Mouse (Mus musculus) adrenal gland, postnatal 0 days (tissue): ENCODE data around the gene Clasp2. TPM values are rescaled to one million over a fixed set of nuclear protein-coding genes. Genes with fewer than 3 reads are reported as not detected.

ENCODE experiments used
- polyA plus RNA-seq: library from polyadenylated mRNA; unstranded; fragments of >200 nt; fragmentation: Nextera tagmentation; extraction: Ambion mirVana; gene quantifications from 2 replicates; pipeline ENCODE4 v1.2.1, GENCODE M21; 2015

Gene Clasp2
- 30.5 and 36.0 TPM in 2 replicates for polyA plus RNA-seq

DNA sequence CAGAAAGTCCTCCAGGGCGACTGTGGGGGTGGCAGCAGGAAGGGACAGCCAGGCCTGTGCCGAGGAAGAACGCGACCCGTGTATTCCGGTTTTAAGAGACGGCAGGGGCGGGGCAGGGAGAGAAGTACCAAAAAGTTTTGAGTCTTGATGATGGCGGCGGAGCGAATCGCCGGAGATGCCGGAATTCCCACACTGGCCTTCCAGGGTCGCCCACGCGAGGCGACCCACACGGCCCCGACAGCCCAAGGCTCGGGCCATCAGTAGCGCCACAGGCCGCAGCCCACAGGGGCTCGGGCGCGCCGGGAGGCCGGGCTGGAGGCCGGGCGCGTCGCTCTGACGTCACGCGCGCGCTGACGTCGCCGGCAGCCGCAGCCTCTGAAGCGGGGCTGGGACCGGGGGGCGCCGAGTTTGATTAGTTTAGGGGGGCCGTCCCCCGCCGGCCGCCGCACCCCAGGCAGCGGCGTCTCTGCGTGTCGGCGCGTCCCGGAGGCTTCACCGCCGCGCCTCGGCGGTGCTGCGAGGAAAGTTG lies at the start of gene Clasp2:
Gene Clasp2, plus strand, starts transcription at position 366 of the 529 bp plus-strand sequence.

DNA sequence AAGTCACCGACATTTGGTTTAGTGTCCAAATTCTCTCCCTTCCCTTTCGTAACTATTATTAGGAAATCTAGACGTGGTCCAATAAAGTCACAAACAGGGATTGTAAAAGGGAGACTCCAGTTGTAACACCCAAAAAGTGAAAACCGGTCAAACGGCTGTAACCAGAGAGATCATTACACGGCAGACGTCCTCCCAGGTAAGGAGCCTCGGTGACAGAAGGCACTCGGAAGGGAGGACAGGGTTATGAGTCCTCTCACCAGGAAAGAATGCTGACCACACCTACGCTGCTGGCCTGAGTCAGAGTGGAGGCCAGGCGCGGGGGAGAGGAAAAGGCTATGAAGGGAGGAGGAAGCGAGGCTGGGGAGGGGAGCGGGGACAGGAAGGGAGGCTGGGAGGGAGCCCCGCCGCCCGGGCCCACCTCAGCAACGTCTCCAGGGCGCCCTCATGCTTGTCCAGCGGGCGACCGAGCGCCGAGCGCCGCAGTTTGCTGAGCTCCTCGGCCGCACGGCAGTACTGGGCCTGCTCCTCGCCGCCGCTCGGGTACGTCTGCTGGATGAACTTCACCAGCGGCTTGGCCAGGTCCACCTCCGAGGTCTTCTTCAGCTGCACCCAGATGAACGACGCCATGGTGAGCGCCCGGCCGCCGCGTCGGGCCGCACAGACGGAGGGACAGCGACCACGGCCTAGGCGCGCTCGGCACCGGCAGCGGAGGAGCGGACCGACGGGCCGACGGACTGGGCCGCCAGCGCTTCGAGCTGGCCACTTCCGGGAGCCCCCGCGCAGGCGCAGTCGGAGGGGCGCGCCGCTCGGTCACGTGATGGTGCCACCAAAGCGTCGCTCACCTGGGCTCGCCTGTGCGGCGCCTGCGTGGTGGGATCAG lies 33.6 kb upstream of the Clasp2 start, which contains the start of gene Pdcd6ip:
Gene Pdcd6ip, minus strand, starts transcription at position 779 of the 880 bp plus-strand sequence.

DNA sequence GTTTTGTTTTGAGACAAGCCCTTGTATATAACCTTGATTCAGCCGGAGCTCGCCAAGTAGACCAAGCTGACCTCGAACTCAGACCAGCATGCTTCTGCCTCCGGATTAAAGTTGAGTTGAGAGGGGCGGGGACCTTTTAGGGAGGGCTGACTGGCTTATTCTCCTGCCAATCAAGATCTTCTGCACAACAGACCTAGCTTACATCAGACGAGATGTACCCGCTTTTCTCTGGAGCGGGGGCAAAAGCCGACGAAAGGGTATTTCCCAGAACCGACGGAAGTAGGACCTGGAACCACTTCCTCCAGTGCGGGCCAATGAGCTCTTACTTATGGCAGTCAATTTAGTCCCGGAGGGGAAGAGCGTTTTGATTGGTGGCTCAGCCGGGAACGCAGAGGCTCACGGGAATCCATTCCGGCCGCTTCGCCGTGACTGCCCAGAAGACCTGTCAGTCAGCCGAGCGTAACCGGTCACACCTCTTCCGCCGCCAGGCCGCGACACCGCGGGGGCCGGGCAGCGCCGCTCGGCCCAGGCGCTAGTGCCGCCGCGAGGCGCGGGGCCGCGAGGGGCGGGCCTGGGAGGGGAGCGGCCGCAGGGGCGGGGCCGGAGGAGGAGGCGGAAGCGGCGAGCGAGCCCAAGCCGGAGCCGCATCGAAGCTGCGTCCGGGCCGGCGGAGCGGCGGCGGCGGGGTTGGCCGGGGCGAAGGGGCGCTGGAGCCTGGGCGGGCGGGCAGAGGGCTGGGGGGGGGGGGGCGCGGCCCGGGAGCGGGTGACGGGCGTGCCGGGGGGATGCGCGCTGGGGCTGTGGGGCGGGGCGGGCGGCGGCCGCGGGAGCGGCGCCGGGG lies 189.5 kb downstream of the Clasp2 start, which contains the start of gene Ubp1:
Gene Ubp1, plus strand, starts transcription at position 401 of the 841 bp plus-strand sequence.

Other genes with a start within 250 kb of the Clasp2 start
- gene Pdcd6ip, start 33.2 kb upstream of the Clasp2 start, polyA plus RNA-seq, result 46.7 and 70.5 TPM in 2 replicates
- gene Ubp1, start 189.5 kb downstream of the Clasp2 start, polyA plus RNA-seq, result 13.8 and 20.8 TPM in 2 replicates